Mouse (Mus musculus) midbrain, embryonic 16.5 days (tissue): ENCODE data around the gene Zfp568. TPM values are rescaled to one million over a fixed set of nuclear protein-coding genes. Genes with fewer than 3 reads are reported as not detected.

Experiments
- ATAC-seq: fragments of 200-750 bp; cut with Nextera tagmentation; 2 replicates; pipeline ENCODE4 v1.8.0; 2017; ENCODE audit warnings: moderate TSS enrichment
- H3K27ac ChIP-seq: fragments of 300-500 bp; sonication (generic); 2 replicates; pipeline ENCODE4 v1.5.1; 2014; ENCODE audit warnings: mild to moderate bottlenecking, low read length, mixed read lengths
- H3K27me3 ChIP-seq: fragments of 300-500 bp; sonication (generic); 2 replicates; pipeline ENCODE4 v1.6.1; 2014; ENCODE audit warnings: low read depth, low read length, mixed read lengths; ENCODE audit not compliant: control insufficient read depth, insufficient read depth
- H3K36me3 ChIP-seq: fragments of 300-500 bp; sonication (generic); 2 replicates; pipeline ENCODE4 v1.6.1; 2014; ENCODE audit warnings: mild to moderate bottlenecking, low read length, moderate library complexity, mixed read lengths; ENCODE audit not compliant: control insufficient read depth, insufficient read depth
- H3K4me1 ChIP-seq: fragments of 300-500 bp; sonication (generic); 2 replicates; pipeline ENCODE4 v1.6.1; 2014; ENCODE audit warnings: mild to moderate bottlenecking, low read length, mixed read lengths; ENCODE audit not compliant: control insufficient read depth, insufficient read depth
- H3K4me2 ChIP-seq: fragments of 300-500 bp; sonication (generic); 2 replicates; pipeline ENCODE4 v1.6.1; 2014; ENCODE audit warnings: mild to moderate bottlenecking, low read length, mixed read lengths
- H3K4me3 ChIP-seq: fragments of 300-500 bp; sonication (generic); 2 replicates; pipeline ENCODE4 v1.5.1; 2014; ENCODE audit warnings: low read depth, mild to moderate bottlenecking, low read length, moderate library complexity, mixed read lengths
- H3K9ac ChIP-seq: fragments of 300-500 bp; sonication (generic); 2 replicates; pipeline ENCODE4 v1.6.1; 2014; ENCODE audit warnings: low read depth, low read length, mixed read lengths
- H3K9me3 ChIP-seq: fragments of 300-500 bp; sonication (generic); replicated peaks from 2 replicates; pipeline ENCODE4 v1.6.1; 2014; ENCODE audit warnings: mild to moderate bottlenecking, low read length, mixed read lengths; ENCODE audit not compliant: control insufficient read depth, poor library complexity, severe bottlenecking
- WGBS: fragments of 180-500 bp; shearing (Covaris S2); extraction: QIAGEN DNeasy Blood & Tissue Kit; methylation state at CpG from one replicate; pipeline ENCODE4 v1.1.7; 2014; 5-methylcytosine and 5-hydroxymethylcytosine counted together
- polyA plus RNA-seq: library from polyadenylated mRNA; unstranded; fragments of >200 nt; fragmentation: Nextera tagmentation; extraction: Ambion mirVana; gene quantifications from 2 replicates; pipeline ENCODE4 v1.2.1, GENCODE M21; 2015

Zfp568 gene
- polyA plus RNA-seq, 1 experiment from 2014 or later, result 3.4 TPM

DNA sequence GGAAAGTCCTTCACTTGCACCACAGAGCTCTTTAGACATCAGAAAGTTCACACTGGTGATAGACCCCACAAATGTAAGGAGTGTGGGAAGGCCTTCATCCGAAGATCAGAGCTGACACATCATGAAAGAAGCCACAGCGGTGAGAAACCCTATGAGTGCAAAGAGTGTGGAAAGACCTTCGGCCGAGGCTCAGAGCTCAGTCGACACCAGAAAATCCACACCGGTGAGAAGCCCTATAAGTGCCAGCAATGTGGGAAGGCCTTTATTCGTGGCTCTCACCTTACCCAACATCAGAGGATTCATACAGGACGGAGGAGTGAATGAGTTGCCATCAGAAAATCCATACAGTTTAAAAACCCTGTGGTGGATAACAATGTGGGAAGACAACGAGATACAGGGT lies 39.6 kb downstream of the Zfp568 start:
- Histone ChIP-seq H3K27ac (no peak overlapping the region), H3K36me3 (peaks cover 38% of the 10 kb centered on the region), H3K9me3 (no peaks in the 10 kb centered on the region), H3K4me2 (no peak overlapping the region), H3K9ac (no peak overlapping the region), H3K27me3 (no peaks in the 10 kb centered on the region), H3K4me1 (no peaks in the 10 kb centered on the region), H3K4me3 (no peak overlapping the region)
- 97% methylated on average over 9 of the region's 9 CpGs for WGBS
- ATAC-seq, result no peak

DNA sequence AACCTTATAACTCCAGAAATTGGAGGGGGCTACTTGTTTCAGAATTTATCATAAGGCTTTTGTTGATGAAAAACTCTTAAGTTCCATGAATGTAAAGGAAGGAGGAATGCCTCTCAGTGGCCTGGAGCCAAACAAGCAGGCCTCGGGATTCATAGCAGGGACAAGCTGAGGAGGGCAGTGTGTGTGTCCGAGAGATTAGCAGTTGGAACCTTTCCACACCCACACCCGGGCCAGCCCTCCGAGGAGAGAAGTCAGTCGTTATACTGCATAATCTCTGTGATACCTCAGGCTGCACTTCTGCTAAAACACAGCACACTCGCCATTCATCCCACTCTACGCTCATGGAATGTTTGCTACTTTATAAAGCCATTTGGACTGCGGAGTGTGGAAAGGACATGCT lies 40.0 kb downstream of the Zfp568 start:
- Histone ChIP-seq H3K9ac (no peak overlapping the region), H3K4me3 (no peak overlapping the region), H3K9me3 (no peaks in the 10 kb centered on the region), H3K27me3 (no peaks in the 10 kb centered on the region), H3K36me3 (peaks cover 36% of the 10 kb centered on the region), H3K4me2 (no peak overlapping the region), H3K4me1 (no peaks in the 10 kb centered on the region), H3K27ac (no peak overlapping the region)
- no peak for ATAC-seq
- 92% methylated on average over 8 of the region's 8 CpGs for WGBS

DNA sequence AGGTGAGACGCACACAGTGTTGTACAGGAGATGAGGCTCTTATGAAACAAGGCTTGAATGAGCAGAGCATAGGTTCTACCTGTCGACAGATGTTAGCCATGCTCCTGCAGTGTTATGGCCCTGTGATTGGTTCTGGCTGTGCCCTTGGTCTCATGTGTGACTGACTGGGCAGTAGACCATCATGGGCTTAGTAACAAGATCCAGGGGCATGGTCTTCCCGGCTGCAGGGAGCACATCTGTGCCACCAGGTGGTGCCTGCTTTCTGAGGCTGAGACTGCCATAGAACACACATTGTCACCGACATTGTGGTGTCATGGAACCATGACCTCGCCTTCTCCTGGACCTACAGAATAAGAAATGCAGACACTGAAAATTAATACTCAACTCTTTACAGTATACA lies 41.6 kb downstream of the Zfp568 start:
- WGBS, result 86% methylated on average over 5 of the region's 5 CpGs
- H3K9me3 ChIP-seq, result no peaks in the 10 kb centered on the region

DNA sequence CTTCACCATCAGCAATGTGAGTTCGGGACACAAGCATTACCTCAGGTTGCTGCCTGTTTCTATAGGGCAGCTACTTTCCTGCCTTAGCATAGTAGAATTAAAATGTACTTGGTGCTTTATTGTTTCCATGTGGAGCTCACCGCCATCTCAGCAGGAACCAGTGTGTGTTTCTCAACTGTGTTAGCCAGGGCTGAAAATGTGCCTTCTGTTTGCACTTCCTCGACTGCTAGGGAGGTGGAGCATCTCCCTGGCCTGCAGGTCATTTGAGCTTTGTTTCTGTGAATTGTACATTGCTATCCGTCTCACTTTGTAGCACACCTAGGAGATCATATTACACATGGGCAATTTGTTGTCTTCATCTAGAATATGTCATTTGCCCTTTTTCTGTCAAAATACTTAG lies 43.6 kb downstream of the Zfp568 start:
- Histone ChIP-seq H3K27ac (no peak overlapping the region), H3K27me3 (no peaks in the 10 kb centered on the region), H3K9me3 (no peaks in the 10 kb centered on the region), H3K9ac (no peak overlapping the region), H3K4me3 (no peak overlapping the region), H3K36me3 (peaks cover 29% of the 10 kb centered on the region), H3K4me2 (no peak overlapping the region), H3K4me1 (no peaks in the 10 kb centered on the region)
- WGBS, result 84% methylated on average over 4 of the region's 4 CpGs
- ATAC-seq, result no peak

More for the DNA sequence above, 41.6 kb downstream of the Zfp568 start:
- H3K27ac ChIP-seq, result no peak overlapping the region
- H3K4me3 ChIP-seq, result no peak overlapping the region
- no peaks in the 10 kb centered on the region for H3K4me1 ChIP-seq
- H3K4me2 ChIP-seq, result no peak overlapping the region
- no peak overlapping the region for H3K9ac ChIP-seq
- no peak for ATAC-seq
- peaks cover 36% of the 10 kb centered on the region for H3K36me3 ChIP-seq
- no peaks in the 10 kb centered on the region for H3K27me3 ChIP-seq

DNA sequence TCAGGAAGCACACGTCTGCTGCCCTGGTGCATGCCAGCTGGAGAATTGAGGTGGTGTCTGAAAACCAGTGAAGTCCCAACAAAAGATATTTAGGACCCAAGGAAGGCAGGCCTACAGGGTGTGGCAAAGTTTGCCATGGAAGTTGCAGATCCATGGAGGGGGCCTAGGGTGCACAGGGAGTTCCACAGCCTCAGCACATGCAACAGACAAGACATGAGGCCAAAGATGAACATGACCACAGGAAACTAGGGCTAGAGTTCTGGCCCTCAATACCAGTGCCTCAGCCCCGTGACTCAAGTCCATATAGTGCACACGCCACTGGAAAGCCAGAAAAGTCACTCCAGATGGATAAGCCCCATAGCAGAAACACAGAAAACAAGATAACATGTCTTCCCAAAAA lies 44.8 kb downstream of the Zfp568 start:
- no peaks in the 10 kb centered on the region for H3K4me1 ChIP-seq
- no peak overlapping the region for H3K4me2 ChIP-seq
- WGBS, result 92% methylated on average over 3 of the region's 3 CpGs
- peaks cover 17% of the 10 kb centered on the region for H3K36me3 ChIP-seq
- ATAC-seq, result no peak
- H3K4me3 ChIP-seq, result no peak overlapping the region
- H3K9me3 ChIP-seq, result no peaks in the 10 kb centered on the region
- no peak overlapping the region for H3K27ac ChIP-seq
- no peak overlapping the region for H3K9ac ChIP-seq
- no peaks in the 10 kb centered on the region for H3K27me3 ChIP-seq

DNA sequence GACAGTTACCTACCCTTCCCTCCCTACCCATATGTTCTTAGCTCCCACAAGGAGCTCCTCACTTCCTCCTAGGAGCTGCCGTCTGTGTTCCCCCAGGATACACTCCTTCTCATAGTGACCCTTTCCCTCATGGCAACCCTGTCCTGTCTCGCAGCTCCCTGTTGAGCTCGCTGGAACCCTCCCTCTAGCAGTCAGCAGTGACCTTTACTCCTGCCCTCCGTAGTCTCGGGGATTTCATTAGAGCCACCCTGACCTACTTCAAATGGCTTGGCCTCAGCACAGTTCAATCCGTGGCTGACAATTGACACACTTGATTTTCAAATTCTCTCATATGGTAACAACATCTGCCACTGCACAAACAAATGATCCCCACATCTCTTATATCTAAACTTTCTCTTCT lies 46.9 kb downstream of the Zfp568 start:
- WGBS, result 30% methylated on average over 6 of the region's 6 CpGs

DNA sequence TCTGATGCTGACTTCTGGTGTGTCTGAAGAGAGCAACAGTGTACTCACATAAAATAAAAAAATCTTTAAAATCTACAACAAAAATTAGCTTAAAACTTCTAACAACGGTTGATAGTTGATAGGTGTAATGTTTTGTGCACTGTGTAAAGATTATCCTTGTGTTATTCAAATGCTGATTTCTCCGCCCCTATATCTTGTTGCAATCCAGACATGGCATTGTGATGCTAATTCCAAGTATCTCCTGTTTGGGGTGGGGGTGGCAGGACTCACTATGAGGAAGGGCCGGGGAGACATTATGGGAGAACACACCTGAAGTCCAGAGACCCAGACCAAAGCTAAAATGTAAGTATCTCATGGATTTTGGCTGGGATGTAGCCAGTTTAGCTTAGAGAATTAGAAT lies 47.6 kb downstream of the Zfp568 start:
- peaks cover 3% of the 10 kb centered on the region; the same call in 1 of the 2 replicates for H3K36me3 ChIP-seq
- H3K4me2 ChIP-seq, result no peak overlapping the region
- no peak for ATAC-seq
- no peaks in the 10 kb centered on the region for H3K9me3 ChIP-seq
- 65% methylated on average over 3 of the region's 3 CpGs for WGBS
- H3K9ac ChIP-seq, result no peak overlapping the region
- no peaks in the 10 kb centered on the region for H3K27me3 ChIP-seq
- no peak overlapping the region for H3K4me3 ChIP-seq
- H3K4me1 ChIP-seq, result no peaks in the 10 kb centered on the region
- no peak overlapping the region for H3K27ac ChIP-seq

More for the DNA sequence above, 46.9 kb downstream of the Zfp568 start:
- Histone ChIP-seq H3K4me2 (no peak overlapping the region), H3K9ac (no peak overlapping the region), H3K4me1 (no peaks in the 10 kb centered on the region), H3K27ac (no peak overlapping the region), H3K36me3 (peaks cover 6% of the 10 kb centered on the region; the same call in 1 of the 2 replicates), H3K4me3 (no peak overlapping the region), H3K9me3 (no peaks in the 10 kb centered on the region), H3K27me3 (no peaks in the 10 kb centered on the region)
- ATAC-seq, result no peak

DNA sequence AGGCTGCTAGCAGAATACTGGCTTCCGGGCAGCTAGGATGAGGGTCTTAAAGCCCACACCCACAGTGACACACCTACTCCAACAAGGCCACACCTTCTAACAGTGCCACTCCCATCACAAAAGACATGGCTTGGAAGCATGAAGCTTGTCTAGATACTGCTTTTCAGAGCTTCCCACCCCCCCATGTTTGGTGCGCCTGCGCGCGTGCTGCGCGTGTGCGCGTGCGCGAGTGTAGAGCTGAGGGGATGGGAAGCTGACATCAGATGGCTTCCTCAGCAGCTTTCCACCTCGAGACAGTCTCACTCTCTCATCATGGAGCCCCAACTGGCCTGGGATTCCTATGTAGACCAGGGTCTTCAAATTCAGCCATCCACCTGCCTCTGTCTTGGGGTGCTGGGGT lies 50.6 kb downstream of the Zfp568 start:
- peaks cover 28% of the 10 kb centered on the region for H3K36me3 ChIP-seq
- no peak overlapping the region for H3K27ac ChIP-seq
- no peaks in the 10 kb centered on the region for H3K4me1 ChIP-seq
- no peak overlapping the region for H3K4me3 ChIP-seq
- WGBS, result 95% methylated on average over 12 of the region's 12 CpGs
- no peaks in the 10 kb centered on the region for H3K27me3 ChIP-seq
- no peak for ATAC-seq
- H3K9ac ChIP-seq, result no peak overlapping the region
- no peak overlapping the region for H3K4me2 ChIP-seq
- no peaks in the 10 kb centered on the region for H3K9me3 ChIP-seq

DNA sequence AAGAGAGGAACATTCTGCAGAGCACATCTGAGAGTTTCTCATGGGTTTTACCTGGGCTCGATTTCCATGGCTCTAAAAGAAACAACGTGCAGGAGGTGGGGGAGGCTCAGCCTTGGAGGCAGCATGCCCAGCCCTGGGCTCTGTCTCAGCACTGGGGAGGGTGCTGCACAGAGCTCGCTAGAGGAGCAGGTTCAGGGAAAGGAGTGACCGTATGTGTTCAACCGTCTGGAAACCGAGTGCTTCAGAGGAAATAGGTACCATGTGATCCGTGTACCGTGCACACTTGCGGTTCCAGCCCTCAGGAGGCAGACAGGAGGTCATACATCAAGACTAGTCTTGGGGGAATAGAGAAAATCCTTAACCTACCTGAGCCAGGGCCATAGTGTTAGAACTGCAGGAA lies 60.6 kb downstream of the Zfp568 start:
- no peak for ATAC-seq
- Histone ChIP-seq H3K9me3 (no peaks in the 10 kb centered on the region), H3K9ac (no peak overlapping the region), H3K27me3 (no peaks in the 10 kb centered on the region), H3K27ac (no peak overlapping the region), H3K4me1 (no peaks in the 10 kb centered on the region), H3K4me2 (no peak overlapping the region), H3K4me3 (no peak overlapping the region), H3K36me3 (peaks cover 12% of the 10 kb centered on the region)
- 68% methylated on average over 9 of the region's 9 CpGs for WGBS
